Mouse (Mus musculus) brain, adult 2 months (tissue): ENCODE measurements at regions not wholly inside any gene's neighbourhood (a gene's known extent, or its start where the extent isn't known, plus 50 kb on each side); places are given as distances from the start of the nearest gene placed in this dataset.
A peak's percentile ranks its signal among the peaks of the same experiment; 100 is the strongest.

Experiments used
- DNase-seq: peaks from one replicate; pipeline ENCODE4 v3.0.0; 2011; ENCODE audit warnings: low read depth, low spot score

DNA sequence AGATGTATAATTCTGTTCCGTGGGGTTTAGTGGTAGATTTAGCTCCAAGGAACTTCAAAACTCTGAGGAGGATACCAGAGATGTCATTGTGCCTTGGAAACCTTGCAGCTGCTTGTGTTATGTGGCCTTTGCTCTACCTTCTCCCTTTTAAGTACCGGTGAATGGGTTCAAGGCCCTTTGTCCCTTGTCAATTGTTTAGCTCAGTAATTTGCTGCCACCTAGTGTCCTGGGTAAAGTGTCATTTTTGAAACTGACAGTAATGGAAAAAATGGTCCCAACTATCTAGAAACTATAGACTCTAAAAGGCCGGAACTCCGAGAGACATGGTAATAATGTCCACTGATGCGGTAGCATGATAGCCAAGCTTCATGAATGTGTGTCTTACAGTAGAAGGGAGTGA lies 90.8 kb upstream of the Phactr1 start:
- DNase-seq: peak; percentile 35

DNA sequence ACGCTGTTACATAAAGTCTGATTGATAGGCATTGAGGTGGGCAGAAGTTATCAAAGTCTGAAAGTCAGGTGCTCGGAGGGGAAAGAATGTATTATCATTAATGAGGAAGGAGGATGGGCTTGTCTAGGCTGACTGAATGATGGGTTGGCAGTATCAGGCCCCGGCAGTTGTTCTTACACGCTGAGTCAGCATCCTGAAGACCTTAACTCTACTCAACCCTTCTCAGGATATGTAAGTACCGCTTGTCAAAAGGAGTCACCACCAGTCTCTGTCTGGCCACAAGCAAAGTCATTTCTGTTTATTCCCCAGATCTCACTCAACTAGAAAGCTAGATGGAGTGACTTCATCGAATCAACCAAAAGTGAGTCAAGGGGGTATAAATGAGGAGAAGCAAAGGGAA lies 90.0 kb upstream of the Phactr1 start:
- DNase-seq: peak; percentile 39

DNA sequence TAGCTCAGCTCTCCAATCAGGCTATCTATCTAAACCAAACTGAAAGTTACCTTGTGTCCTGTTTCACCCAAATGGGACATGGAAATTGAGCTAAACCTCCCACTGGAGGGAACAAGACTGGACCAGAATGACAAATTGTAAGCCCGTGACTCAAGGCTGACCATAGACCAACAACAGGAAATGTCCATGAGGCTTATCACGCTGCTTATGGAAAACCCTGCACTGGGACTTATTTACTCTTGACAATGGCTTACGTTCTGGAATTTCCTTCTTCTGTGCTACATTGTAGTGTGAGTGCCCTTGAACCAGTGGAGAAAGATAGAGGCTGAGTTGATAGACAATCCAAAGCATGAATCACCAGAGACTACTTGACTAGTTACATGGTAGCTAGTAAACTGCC lies 87.5 kb upstream of the Phactr1 start:
- no peak for DNase-seq

DNA sequence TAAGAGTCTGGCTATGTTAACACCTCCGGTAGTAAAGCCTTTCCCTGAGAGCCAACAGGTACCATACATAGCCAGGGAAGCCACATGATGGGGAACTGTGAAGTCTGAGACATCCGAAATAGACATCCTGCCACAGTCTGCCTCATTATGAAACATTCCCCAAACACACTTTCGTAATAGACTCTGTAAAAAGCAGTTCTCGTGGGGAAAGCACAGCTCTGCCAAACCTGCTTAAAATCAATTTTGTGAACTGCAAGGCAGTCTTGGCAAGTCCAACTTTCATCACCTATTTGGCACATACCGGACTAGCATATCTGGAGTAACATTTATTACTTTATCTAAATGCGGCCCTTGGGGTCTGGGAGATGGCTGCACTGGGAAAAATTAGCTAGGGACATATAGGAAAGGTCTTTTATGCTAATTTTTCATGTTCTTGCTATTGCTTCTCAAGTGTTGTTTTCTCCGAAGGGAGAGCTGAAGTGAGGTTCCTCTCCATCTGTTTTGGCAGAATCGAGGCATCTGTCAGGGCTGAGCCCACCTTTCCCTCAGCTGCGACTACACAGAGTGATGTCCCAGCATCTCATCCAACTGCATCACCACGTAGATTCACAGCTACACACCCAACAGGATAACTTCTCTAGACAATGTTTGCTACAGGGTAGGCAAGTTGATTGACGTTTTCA lies 86.8 kb upstream of the Phactr1 start:
- DNase-seq: peak; percentile 90

DNA sequence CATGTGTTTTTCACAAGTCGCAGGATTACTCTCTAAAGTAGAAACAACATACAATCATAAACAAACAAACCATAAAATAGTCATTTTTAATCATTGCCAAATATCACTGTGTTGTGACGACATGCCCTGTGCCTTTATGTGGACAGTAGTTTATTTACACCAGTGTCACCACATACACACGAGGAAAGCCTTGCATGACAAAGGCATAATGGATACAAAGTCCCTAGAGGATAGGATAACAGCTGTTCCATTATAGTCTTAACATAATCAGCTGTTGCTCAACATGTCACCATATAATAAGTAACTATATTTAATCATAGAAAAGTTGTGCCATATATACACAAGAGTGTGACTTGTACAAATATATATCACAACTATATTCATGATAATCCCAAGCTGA lies 85.2 kb upstream of the Phactr1 start:
- DNase-seq: no peak

DNA sequence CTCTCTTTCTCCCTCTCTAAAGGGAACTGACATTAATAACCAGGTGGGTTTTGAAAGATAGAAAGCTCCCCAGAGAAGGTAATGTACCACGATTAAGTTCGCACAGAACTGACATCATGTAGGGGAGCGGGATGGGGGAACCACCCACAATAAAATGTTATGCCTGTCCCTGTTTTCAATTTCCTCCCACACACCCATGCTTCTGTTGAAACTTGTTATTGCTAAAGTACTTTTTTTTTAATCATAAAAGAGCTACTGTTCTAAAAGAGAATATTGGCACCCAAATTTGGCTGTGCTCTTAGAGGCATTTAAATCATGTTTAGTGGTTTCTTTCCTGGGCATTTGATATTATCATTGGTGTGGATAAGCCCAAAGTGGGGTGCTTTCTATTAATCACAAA lies 82.6 kb upstream of the Phactr1 start:
- DNase-seq: peak; percentile 72

DNA sequence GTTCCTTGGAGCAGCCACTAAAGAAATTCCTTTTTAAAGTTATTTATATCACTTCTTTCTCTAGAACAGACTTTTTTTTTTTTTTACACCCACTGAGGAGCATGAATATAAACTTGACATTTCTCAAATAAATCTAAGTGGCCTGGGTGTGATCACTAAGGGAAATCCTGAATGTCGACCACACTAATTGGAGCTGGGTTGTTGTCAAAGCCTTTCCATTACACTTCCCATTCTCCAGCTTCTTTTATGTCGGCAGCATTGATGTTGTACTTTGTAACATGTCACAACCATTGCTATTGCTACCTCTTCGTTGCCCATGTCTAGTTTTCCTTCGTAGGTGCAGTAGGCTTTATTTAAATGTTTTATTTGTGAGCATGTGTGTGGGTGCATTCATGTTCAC lies 77.1 kb upstream of the Phactr1 start:
- peak; percentile 54 for DNase-seq

DNA sequence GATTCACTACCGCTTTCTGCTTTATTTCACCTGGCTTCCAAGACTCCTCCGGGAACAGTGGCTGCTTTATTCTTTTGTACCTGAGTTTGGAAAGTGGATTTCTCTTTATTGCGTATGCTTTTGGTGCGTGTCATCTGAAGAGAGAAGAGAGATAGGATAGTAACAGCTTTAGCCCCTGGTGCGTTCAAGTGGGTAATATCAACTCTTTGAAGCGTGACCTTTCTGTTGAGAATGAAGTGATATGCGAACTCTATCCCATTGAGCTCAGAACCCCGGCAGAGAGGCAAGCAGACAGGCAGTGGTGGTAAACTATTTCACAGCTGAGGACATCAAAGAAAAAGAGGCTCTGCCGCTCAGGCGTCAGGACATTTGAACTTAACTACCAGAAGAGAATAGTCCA lies 72.7 kb upstream of the Phactr1 start:
- DNase-seq: no peak

DNA sequence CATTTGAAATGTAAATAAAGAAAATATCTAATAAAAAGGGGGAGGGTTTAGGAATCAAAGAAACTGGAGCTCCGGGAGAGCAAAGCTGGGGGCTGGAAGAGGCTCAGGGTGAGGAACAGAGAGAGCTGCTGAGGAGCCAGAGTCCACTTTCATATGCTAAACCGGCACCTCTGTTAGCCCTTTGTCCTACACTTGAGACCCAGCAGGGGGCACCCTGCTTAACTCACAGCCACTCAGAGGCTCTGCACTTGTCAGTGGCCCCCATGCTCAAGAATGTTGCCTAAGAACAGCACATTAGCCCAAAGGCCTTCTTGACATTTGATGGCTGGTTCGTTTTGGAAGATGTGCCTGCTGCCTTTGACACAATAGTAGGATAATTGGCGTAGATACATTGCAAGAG lies 71.5 kb upstream of the Phactr1 start:
- peak; percentile 30 for DNase-seq

DNA sequence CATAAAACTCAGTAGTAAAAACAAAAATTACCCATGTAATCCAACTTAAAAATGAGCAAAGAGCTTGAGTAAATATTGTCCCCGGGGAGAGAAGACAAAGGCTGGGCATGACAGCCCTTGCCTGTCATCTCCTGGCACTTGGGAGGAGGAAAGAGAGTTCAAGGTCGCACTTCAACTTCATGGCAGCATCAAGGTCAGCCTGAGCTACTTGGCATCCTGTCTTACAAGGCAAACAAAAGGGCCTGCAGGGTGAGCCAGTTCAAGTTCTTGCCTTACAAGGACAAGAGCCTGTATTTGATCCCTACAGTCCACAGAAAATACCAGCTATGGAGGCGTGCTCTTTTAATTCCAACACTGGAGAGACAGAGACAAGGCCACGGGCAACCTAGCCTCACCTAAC lies 67.1 kb upstream of the Phactr1 start:
- DNase-seq: no peak

DNA sequence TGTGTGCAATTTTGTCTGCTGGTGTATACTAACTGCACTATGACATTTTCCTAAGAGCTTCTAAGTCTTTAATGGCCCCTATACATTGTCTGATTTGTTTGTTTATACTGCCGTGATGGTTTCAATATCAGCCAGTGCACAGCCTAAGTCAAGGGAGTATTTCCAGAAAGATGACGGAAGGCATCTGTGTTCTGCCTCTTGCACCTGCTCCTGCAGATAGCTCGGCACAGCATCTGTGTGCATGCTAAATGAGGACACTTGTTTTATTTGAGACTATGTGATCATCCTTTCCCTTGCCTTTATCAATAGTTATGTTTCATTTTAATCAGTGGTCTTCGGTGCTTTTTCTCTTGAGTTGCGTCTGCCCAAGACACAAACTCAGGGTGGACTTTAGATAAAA lies 64.6 kb upstream of the Phactr1 start:
- peak; percentile 64 for DNase-seq

DNA sequence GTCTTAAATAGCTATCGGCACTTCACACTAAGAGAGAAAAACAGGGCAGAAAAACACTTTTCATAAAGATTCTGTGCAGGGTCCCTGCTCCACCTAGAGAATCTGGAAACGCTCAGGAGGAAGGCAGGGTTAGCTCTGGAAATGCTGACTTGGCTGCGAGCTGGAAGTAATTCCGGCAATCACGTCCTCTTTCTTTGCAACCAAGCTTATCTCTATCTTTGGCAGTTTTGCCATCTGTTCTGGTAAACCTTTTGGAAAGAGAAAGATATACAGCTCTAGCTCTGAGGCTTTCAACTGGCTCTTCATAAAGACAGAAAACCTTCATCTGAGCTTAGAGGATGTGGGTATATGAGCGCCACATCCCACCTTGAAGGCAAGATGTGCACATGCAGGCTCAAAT lies 63.2 kb upstream of the Phactr1 start:
- peak; percentile 87 for DNase-seq

DNA sequence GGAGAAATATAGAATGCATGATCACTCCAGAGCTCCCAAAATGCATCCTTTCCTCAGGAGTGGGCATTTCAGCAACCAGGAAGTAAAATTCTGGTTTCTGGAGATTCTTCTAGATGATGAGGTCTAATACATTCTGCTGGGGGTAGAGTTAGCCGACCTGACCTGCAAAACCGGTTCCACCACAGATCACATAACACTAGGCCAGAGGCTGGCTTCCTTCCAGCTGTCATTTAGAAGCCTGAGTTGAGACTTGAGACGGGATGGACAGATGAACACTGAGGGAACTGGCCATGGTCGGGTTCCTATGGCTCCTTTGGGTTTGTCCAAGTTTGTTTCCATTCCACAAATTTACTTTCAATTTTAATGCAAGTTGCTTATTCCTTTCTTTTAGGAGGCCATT lies 62.6 kb upstream of the Phactr1 start:
- no peak for DNase-seq

DNA sequence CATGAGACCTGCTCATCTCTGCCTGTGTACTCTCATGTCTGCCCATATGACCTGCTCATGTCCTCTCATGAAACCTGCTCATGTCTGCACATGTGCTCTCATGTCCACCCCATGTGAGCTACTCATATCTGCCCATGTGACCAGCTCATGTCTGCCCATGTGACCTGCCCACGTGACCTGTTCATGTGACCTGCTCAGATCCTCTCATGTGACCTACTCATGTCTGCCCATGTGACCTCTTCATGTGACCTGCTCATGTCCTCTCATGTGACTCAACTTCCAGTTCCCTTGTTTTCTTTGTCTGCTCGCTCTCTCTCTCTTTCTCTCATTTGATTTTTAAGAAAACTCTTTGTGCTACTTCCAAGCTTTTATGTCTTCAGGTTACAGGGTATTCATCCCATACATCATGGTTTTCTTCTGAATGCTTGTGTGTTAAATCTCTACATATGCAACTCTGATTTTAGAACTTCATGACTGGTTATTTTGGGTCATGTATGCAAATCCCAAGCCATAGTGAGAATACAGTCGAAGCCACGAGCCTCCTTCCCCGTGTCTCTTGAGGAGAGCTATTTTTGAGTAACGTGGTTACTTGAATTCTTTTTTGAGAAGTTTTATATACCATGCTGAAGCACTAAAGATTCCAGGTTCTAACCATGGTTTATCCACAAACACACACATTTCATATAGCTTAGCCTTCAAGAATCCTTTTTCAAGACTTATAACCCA lies 60.7 kb upstream of the Phactr1 start:
- DNase-seq: peak; percentile 43

DNA sequence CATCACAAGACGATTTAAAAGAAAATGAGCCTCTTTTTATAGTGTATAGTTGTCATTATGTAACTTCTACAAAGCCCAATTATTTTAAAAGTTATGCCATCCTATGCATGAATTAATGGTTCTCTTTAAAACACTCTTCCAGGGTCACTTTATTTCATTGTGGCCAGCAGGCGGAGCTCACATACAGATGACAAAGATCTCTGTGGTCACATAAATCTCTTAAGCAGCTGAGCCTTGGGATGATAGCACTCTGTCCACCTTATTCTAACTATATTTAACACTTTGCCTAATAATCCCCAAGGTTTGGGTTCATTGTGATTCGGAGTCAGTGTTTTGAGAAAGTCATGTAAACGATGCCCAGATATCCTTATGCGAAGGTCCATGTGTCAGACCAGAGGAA lies 56.9 kb upstream of the Phactr1 start:
- peak; percentile 78 for DNase-seq
